Mouse (Mus musculus) telencephalon, adult 2 months (tissue): ENCODE measurements around the gene Prr15l.
A peak's percentile ranks its signal among the peaks of the same experiment; 100 is the strongest.

ENCODE experiments used
- DNase-seq: peaks from one replicate; pipeline ENCODE4 v3.0.0-alpha.2; 2011; ENCODE audit warnings: low read depth, low spot score

The Prr15l gene

GRCm38 (mm10) chr11:96919003-96919402 lies 8.9 kb upstream of the Prr15l start:
- no peak for DNase-seq

- DNase-seq = no peak
Measured at GRCm38 (mm10) chr11:96924861-96925260, 3.0 kb upstream of the Prr15l start.

GRCm38 (mm10) chr11:96925469-96926148 lies 2.3 kb upstream of the Prr15l start:
- no peak for DNase-seq

- no peak for DNase-seq
Measured at GRCm38 (mm10) chr11:96926587-96926986, 1.3 kb upstream of the Prr15l start.

GRCm38 (mm10) chr11:96928691-96929090 lies 787 bp downstream of the Prr15l start:
- no peak for DNase-seq

- no peak for DNase-seq
Measured at GRCm38 (mm10) chr11:96929096-96929765, 1.3 kb downstream of the Prr15l start.

- DNase-seq = no peak
Measured at GRCm38 (mm10) chr11:96929766-96930331, 1.9 kb downstream of the Prr15l start.

- DNase-seq = no peak
Measured at GRCm38 (mm10) chr11:96931327-96932062, 3.6 kb downstream of the Prr15l start.

GRCm38 (mm10) chr11:96933562-96934276 lies 5.8 kb downstream of the Prr15l start:
- no peak for DNase-seq

GRCm38 (mm10) chr11:96934921-96935356 lies 7.0 kb downstream of the Prr15l start:
- DNase-seq = peak; percentile 44

- DNase-seq = no peak
Measured at GRCm38 (mm10) chr11:96935872-96936650, 8.2 kb downstream of the Prr15l start.

GRCm38 (mm10) chr11:96937549-96938425 lies 9.9 kb downstream of the Prr15l start:
- no peak for DNase-seq

GRCm38 (mm10) chr11:96938426-96938800 lies 10.5 kb downstream of the Prr15l start:
- no peak for DNase-seq

- no peak for DNase-seq
Measured at GRCm38 (mm10) chr11:96940578-96941465, 12.9 kb downstream of the Prr15l start.

- no peak for DNase-seq
Measured at GRCm38 (mm10) chr11:96941989-96942590, 14.2 kb downstream of the Prr15l start.

- DNase-seq = peak; percentile 99
Measured at GRCm38 (mm10) chr11:96943746-96944304, 15.9 kb downstream of the Prr15l start, which contains the start of gene Pnpo. TSS of gene Pnpo (minus strand) at chr11:96943986.

GRCm38 (mm10) chr11:96944844-96945580 lies 17.1 kb downstream of the Prr15l start:
- no peak for DNase-seq
